Mouse (Mus musculus): ENCODE results near the gene Hoxc6.

- TF ChIP-seq GATA1 (IDR thresholded peaks at IDR 0.05; ENCODE audit: low read length) (no peak), TAL1 (IDR thresholded peaks at IDR 0.05; ENCODE audit: low read length) (no peak)
These were observed 21.9 kb upstream of the Hoxc6 start, which contains the start of gene Hoxc9 for GRCm38 (mm10) chr15:102976171-102976570.
